Mouse (Mus musculus): ENCODE measurements around the gene Apom. TPM values are rescaled to one million over a fixed set of nuclear protein-coding genes. Genes with fewer than 3 reads are reported as not detected.
A peak's percentile ranks its signal among the peaks of the same experiment; 100 is the strongest.

Gene Apom
- polyA plus RNA-seq, 1 experiment from 2014 or later, result 0.53 TPM

DNA sequence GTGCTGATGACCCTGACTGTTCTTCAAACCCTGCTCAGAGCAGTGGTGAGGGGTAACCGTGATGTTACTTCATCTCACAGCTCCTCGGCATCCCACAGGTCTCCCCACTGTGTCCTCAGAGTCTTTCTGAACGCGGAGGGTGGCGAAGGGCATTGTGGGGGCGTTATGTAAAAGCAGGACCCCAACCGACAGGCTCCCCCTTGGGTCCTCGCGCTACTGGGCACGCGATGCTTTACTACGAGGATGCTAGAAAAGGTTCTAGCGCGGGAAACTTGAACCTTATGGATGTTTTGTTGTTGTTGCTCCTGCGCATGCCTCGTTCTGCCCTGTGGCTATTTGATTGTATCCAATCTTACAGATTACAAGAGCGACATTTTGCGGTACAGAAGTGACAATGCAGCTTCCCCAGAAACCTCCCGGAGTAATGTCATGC lies 10.0 kb downstream of the Apom start, which contains the start of gene Csnk2b:
Csnk2b (minus strand) TSS at position 183 of the 433 bp plus-strand sequence.
- WGBS, result under 1% methylated on average over 19 of the region's 19 CpGs
- Histone ChIP-seq H3K36me3 (peaks cover 53% of the 10 kb centered on the region), H3K27me3 (ENCODE audit: low read depth, poor library complexity, severe bottlenecking) (no peaks in the 10 kb centered on the region), H3K4me1 (peaks cover 42% of the 10 kb centered on the region), H3K27ac (replicated peaks) (peak within 1 kb of the TSS; percentile 92), H3K9me3 (replicated peaks) (no peaks in the 10 kb centered on the region), H3K4me3 (peak within 1 kb of the TSS; percentile 94)
- peak; percentile 68 for DNase-seq (ENCODE audit: low spot score)

DNA sequence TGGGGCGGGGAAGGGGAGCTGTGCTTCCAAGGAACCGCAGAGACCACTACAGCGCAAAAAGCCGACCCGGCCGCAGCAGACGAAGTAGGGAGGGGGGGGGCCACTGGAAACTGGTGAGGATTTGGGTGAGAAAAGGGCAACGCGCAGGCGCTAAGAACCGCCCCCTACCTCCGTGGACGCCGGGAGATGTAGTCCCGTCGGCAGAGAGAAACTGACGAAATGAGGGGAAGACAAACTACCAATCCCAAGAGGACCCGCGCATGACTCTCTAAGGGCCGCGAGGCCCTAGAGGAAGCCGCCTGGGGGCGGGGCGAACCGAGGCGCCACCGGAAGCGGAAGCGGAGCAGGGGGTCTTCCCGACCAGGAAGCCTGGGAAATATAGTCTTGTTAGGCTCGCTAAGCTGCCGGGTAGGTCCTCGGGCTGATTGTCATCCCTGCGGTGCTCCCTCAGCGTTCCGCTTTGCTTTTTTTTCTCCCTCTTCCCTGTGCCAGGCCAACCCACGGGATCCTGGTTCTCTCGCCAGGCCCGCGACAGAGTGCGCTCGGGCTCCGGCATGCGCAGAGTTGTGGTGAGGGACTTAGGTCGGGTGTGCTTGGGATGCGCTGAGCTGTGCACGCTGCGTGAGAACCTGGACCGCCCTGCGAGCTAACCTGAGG lies 10.6 kb downstream of the Apom start, which contains the start of gene Gpank1:
Gpank1 (plus strand) TSS at position 313 of the 657 bp plus-strand sequence.
- Histone ChIP-seq H3K9me3 (replicated peaks) (no peaks in the 10 kb centered on the region), H3K36me3 (peaks cover 57% of the 10 kb centered on the region), H3K4me1 (peaks cover 36% of the 10 kb centered on the region), H3K27ac (replicated peaks) (peak within 1 kb of the TSS; percentile 92), H3K27me3 (ENCODE audit: low read depth, poor library complexity, severe bottlenecking) (no peaks in the 10 kb centered on the region), H3K4me3 (peak within 1 kb of the TSS; percentile 94)
- peak; percentile 99 for DNase-seq (ENCODE audit: low spot score)
- WGBS, result under 1% methylated on average over 50 of the region's 50 CpGs

- H3K4me3 ChIP-seq, result peak overlapping the region; percentile 94
- DNase-seq (ENCODE audit: low spot score), result no peak
- peaks cover 31% of the 10 kb centered on the region for H3K4me1 ChIP-seq
- WGBS, result under 1% methylated on average over 33 of the region's 33 CpGs
- H3K27me3 ChIP-seq (ENCODE audit: low read depth, poor library complexity, severe bottlenecking), result no peaks in the 10 kb centered on the region
- H3K36me3 ChIP-seq, result peaks cover 62% of the 10 kb centered on the region
- peak overlapping the region; percentile 92 for H3K27ac ChIP-seq (replicated peaks)
- H3K9me3 ChIP-seq (replicated peaks), result no peaks in the 10 kb centered on the region
Measured at GRCm38 (mm10) chr17:35120745-35121142, 11.1 kb downstream of the Apom start.

DNA sequence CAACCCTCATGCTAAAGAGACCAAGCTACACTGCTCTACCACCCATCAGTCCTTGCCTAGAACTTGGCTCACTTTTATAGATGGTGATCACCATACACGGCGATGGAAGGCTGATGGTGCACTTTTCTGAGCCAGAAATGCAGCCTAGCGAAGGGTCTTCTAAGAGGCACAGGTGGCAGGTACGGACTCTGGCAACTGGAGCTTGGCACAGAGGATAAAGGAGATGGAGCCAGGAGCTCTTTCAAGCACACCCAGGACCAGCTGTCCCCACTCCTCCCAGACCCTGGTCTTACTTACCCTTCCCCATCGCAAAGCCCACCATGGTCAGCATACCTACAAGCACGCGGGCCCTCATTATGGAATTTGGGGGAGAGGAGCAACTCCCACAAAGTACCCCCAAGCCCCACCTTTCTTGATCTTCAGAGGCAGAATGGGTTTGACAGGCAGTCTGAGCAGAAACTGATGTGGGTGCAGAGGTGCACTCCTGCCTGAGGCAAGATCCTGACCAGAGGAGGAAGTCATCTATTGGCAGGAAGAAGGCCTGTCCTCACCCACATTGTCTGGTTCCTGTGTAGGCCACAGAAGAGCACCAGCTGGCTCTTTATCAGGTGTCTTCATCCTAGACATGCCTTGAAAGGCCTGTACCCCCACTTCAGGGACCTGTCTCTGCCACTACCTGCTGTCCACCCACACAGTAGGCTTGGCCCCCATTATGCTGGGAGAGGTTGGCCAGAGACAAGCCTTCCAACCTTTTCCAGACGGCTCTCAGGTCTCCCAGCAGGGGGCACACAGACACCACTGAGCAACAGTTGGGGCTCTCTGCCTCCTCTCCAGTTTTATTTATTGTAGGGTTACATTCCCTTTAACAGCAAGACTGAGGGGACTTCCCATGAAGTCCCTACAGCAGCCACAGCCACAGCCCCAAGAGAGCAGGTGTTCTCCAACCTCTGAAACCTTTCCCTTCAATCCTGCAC lies 16.5 kb downstream of the Apom start, which contains the start of gene Ly6g5b:
Ly6g5b (minus strand) TSS at position 383 of the 974 bp plus-strand sequence.
- Histone ChIP-seq H3K27me3 (ENCODE audit: low read depth, poor library complexity, severe bottlenecking) (no peaks in the 10 kb centered on the region), H3K4me1 (peaks cover 8% of the 10 kb centered on the region), H3K27ac (replicated peaks) (no peak within 1 kb of the TSS), H3K36me3 (peaks cover 59% of the 10 kb centered on the region), H3K9me3 (replicated peaks) (no peaks in the 10 kb centered on the region), H3K4me3 (no peak within 1 kb of the TSS)
- no peak for DNase-seq (ENCODE audit: low spot score)
- 86% methylated on average over 8 of the region's 8 CpGs for WGBS

- Histone ChIP-seq H3K4me3 (no peak overlapping the region), H3K9me3 (replicated peaks) (no peaks in the 10 kb centered on the region), H3K27me3 (ENCODE audit: low read depth, poor library complexity, severe bottlenecking) (no peaks in the 10 kb centered on the region), H3K36me3 (peaks cover 30% of the 10 kb centered on the region), H3K4me1 (no peaks in the 10 kb centered on the region; the same call in 1 of the 2 replicates), H3K27ac (replicated peaks) (no peak overlapping the region)
- no peak for DNase-seq (ENCODE audit: low spot score)
- 78% methylated on average over 9 of the region's 9 CpGs for WGBS
Measured at GRCm38 (mm10) chr17:35111774-35112173, 20.1 kb downstream of the Apom start.

DNA sequence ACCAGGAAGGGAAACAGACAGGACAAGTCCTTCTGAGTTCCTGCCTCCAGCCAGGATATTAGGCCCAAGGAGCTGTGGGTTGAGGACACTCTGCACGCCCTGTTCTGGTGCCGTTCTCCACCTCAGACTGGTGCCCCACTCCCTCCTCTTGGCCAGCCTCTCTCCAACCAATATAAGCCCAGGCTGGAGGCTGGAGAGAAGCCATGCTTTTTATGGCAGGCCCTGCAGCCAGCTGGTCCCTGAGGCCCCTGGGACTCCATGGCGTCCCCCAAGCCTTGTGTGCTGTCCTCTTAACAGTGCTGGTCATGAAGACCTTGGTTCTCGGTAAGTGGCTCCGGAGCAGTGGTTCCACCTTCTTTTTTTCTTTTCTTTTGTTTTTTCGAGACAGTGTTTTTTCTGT lies 23.8 kb downstream of the Apom start, which contains the start of gene Ly6g5c:
Ly6g5c (plus strand) TSS at position 183 of the 400 bp plus-strand sequence.
- DNase-seq (ENCODE audit: low spot score), result no peak
- Histone ChIP-seq H3K4me3 (no peak within 1 kb of the TSS), H3K36me3 (peaks cover 11% of the 10 kb centered on the region), H3K27ac (replicated peaks) (no peak within 1 kb of the TSS), H3K27me3 (ENCODE audit: low read depth, poor library complexity, severe bottlenecking) (no peaks in the 10 kb centered on the region), H3K9me3 (replicated peaks) (no peaks in the 10 kb centered on the region), H3K4me1 (peaks cover 12% of the 10 kb centered on the region)
- 91% methylated on average over 6 of the region's 6 CpGs for WGBS

DNA sequence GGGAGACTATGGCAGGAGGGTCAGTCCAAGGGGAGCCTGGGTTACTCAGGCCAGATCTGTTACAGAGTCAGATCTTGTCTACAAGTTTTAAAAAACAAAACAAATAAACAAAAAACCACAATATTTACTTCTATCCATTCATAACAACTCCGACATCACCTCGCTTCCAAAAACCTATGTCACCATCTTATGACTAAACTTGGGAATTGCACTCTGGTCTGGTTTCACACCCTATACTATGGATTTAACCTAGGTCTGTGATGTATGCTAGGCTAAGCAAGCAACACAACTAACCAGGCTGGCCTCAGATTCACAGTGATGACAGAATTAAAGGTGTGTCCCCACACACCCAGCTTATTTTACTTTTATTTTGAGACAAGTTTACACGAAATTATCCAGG lies 25.3 kb downstream of the Apom start:
- Histone ChIP-seq H3K4me3 (peak overlapping the region; percentile 38; the same call in 1 of the 2 replicates), H3K27ac (replicated peaks) (peak overlapping the region; percentile 84), H3K36me3 (peaks cover 27% of the 10 kb centered on the region), H3K4me1 (peaks cover 12% of the 10 kb centered on the region), H3K9me3 (replicated peaks) (no peaks in the 10 kb centered on the region), H3K27me3 (ENCODE audit: low read depth, poor library complexity, severe bottlenecking) (no peaks in the 10 kb centered on the region)
- DNase-seq (ENCODE audit: low spot score), result no peak
- 68% methylated on average over 3 of the region's 3 CpGs for WGBS

- Histone ChIP-seq H3K4me3 (peak overlapping the region; percentile 38), H3K27ac (replicated peaks) (peak overlapping the region; percentile 84), H3K27me3 (ENCODE audit: low read depth, poor library complexity, severe bottlenecking) (no peaks in the 10 kb centered on the region), H3K4me1 (peaks cover 12% of the 10 kb centered on the region), H3K36me3 (peaks cover 33% of the 10 kb centered on the region), H3K9me3 (replicated peaks) (no peaks in the 10 kb centered on the region)
- 24% methylated on average over 13 of the region's 13 CpGs for WGBS
- DNase-seq (ENCODE audit: low spot score), result peak; percentile 47
Measured at GRCm38 (mm10) chr17:35105740-35106389, 26.0 kb downstream of the Apom start.

GRCm38 (mm10) chr17:35104754-35105153 lies 27.1 kb downstream of the Apom start:
- DNase-seq (ENCODE audit: low spot score), result no peak
- no peak overlapping the region for H3K27ac ChIP-seq (replicated peaks)
- peaks cover 12% of the 10 kb centered on the region for H3K4me1 ChIP-seq
- H3K36me3 ChIP-seq, result peaks cover 45% of the 10 kb centered on the region
- 79% methylated on average over 6 of the region's 6 CpGs for WGBS
- no peaks in the 10 kb centered on the region for H3K9me3 ChIP-seq (replicated peaks)
- no peaks in the 10 kb centered on the region for H3K27me3 ChIP-seq (ENCODE audit: low read depth, poor library complexity, severe bottlenecking)
- no peak overlapping the region for H3K4me3 ChIP-seq

DNA sequence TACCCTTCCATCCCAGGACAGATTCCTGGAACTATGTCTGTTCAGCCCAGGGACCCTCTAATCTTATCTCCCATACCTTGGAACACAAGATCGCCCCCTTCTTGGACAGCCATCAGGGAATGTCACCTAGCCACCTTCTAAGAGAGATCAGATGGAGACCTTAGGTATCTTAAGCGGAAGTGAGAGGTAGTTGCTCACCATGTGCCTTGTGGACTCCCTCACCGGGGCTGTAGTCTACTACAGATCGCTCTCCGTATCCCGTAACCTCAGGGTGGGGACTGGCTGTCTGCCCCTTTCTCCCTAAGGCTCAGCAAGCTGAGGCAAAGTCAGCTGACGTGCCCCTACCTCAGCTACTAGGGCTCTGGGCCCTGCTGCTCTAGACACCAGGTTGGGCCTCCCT lies 27.8 kb downstream of the Apom start:
- Histone ChIP-seq H3K9me3 (replicated peaks) (no peaks in the 10 kb centered on the region), H3K4me1 (peaks cover 12% of the 10 kb centered on the region), H3K4me3 (no peak overlapping the region), H3K27ac (replicated peaks) (no peak overlapping the region), H3K27me3 (ENCODE audit: low read depth, poor library complexity, severe bottlenecking) (no peaks in the 10 kb centered on the region), H3K36me3 (peaks cover 51% of the 10 kb centered on the region)
- DNase-seq (ENCODE audit: low spot score), result no peak
- WGBS, result 93% methylated on average over 7 of the region's 7 CpGs

DNA sequence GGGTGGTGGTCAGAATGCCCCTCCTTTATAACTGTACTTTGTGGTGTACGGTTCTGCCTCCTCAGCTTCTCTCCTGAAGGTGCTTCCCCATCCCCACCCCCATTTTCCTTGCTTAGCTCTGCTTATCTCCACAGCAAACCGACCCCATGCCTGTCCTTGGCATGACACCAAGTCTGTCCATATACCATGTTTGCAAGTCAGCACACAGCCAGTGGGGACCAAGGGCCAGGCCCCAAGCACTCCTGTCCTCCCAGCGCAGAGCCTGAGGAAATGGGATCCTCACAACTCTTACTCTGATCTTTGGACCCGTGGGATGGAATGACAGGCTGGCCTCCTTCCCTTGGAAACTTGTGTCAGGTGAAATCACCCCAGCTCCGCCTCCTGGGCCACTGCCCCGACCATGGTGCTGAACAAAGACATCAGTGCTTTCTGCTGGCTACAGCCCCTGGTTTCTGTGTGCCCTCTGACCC lies 28.6 kb downstream of the Apom start:
- WGBS, result 71% methylated on average over 6 of the region's 6 CpGs
- H3K27ac ChIP-seq (replicated peaks), result no peak overlapping the region
- H3K36me3 ChIP-seq, result peaks cover 60% of the 10 kb centered on the region
- H3K9me3 ChIP-seq (replicated peaks), result no peaks in the 10 kb centered on the region
- no peak overlapping the region for H3K4me3 ChIP-seq
- H3K27me3 ChIP-seq (ENCODE audit: low read depth, poor library complexity, severe bottlenecking), result no peaks in the 10 kb centered on the region
- peaks cover 12% of the 10 kb centered on the region for H3K4me1 ChIP-seq
- DNase-seq (ENCODE audit: low spot score), result no peak

DNA sequence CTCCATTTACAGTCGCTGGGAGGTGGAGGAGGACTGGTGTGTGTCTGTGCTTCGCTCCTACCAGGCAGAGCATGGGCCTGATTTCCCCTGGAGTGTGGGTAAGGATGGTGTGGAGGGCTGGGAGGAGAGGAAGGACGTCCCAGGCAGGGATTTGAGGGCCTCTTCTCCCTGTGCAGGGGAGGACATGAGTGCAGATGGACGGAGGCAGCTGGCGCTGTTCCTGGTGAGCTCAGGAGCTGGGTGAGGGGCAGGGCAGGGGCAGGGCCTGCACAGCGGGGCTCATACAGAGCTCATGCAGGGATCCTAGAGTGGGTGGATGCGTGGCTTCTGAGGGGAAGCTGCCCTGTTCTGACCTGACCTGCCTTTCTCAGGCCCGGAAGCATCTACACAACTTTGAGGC lies 29.6 kb downstream of the Apom start:
- no peak for DNase-seq (ENCODE audit: low spot score)
- no peak overlapping the region for H3K4me3 ChIP-seq
- 80% methylated on average over 8 of the region's 8 CpGs for WGBS
- H3K36me3 ChIP-seq, result peaks cover 68% of the 10 kb centered on the region
- H3K27me3 ChIP-seq (ENCODE audit: low read depth, poor library complexity, severe bottlenecking), result no peaks in the 10 kb centered on the region
- peaks cover 12% of the 10 kb centered on the region for H3K4me1 ChIP-seq
- H3K9me3 ChIP-seq (replicated peaks), result no peaks in the 10 kb centered on the region
- no peak overlapping the region for H3K27ac ChIP-seq (replicated peaks)
